Mouse (Mus musculus): ENCODE measurements at regions not wholly inside any gene's neighbourhood (a gene's known extent, or its start where the extent isn't known, plus 50 kb on each side); places are given as distances from the start of the nearest gene placed in this dataset.

- no peaks in the 10 kb centered on the region for H3K27me3 ChIP-seq
- H3K4me3 ChIP-seq, result no peak overlapping the region
- H3K4me2 ChIP-seq (replicated peaks), result no peak overlapping the region
- H3K27ac ChIP-seq, result no peak overlapping the region
- no peaks in the 10 kb centered on the region for H3K36me3 ChIP-seq
- H3K4me1 ChIP-seq, result no peaks in the 10 kb centered on the region
- H3K9me3 ChIP-seq, result no peaks in the 10 kb centered on the region
- no peak overlapping the region for H3K9ac ChIP-seq
- no peak for ATAC-seq (ENCODE audit: insufficient number of reproducible peaks, insufficient read depth, low FRiP score, low TSS enrichment)
- WGBS, result 92% methylated on average over 1 of the region's 1 CpGs
Measured at GRCm38 (mm10) chr6:117347356-117347755, 179.0 kb downstream of the Cxcl12 start.

DNA sequence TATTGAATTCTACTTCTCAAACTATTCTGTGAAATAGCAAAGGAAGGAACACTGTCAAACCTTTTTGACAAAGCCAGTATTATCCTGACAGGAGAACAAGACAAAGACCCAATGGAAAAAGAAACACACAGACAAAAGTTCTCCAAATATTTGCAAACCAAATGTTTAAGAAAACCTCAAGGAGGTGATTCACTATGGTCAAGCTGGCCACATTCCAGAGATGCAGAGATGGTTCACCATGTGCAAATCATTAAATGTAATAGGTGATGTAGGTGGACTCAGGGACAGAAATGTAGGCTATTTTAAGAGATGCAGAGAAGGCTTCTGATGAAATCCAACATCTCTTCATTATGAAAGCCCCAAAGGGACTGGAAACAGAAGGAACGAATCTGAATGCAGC is 183.5 kb downstream of the Cxcl12 start:
- 35% methylated on average over 1 of the region's 1 CpGs for WGBS

GRCm38 (mm10) chr6:117353091-117353490 is 184.8 kb downstream of the Cxcl12 start:
- no peak overlapping the region for H3K27ac ChIP-seq
- H3K36me3 ChIP-seq, result no peaks in the 10 kb centered on the region
- H3K4me2 ChIP-seq (replicated peaks), result no peak overlapping the region
- ATAC-seq (ENCODE audit: insufficient number of reproducible peaks, insufficient read depth, low FRiP score, low TSS enrichment), result no peak
- no peak overlapping the region for H3K9ac ChIP-seq
- H3K4me3 ChIP-seq, result no peak overlapping the region
- no peaks in the 10 kb centered on the region for H3K9me3 ChIP-seq
- no peaks in the 10 kb centered on the region for H3K27me3 ChIP-seq
- H3K4me1 ChIP-seq, result no peaks in the 10 kb centered on the region
- WGBS, result 69% methylated on average over 3 of the region's 3 CpGs

More for the DNA sequence above, 183.5 kb downstream of the Cxcl12 start:
- Histone ChIP-seq H3K36me3 (no peaks in the 10 kb centered on the region), H3K27ac (no peak overlapping the region), H3K9me3 (no peaks in the 10 kb centered on the region), H3K9ac (no peak overlapping the region), H3K4me3 (no peak overlapping the region), H3K27me3 (no peaks in the 10 kb centered on the region), H3K4me2 (replicated peaks) (no peak overlapping the region), H3K4me1 (no peaks in the 10 kb centered on the region)
- ATAC-seq (ENCODE audit: insufficient number of reproducible peaks, insufficient read depth, low FRiP score, low TSS enrichment), result no peak

DNA sequence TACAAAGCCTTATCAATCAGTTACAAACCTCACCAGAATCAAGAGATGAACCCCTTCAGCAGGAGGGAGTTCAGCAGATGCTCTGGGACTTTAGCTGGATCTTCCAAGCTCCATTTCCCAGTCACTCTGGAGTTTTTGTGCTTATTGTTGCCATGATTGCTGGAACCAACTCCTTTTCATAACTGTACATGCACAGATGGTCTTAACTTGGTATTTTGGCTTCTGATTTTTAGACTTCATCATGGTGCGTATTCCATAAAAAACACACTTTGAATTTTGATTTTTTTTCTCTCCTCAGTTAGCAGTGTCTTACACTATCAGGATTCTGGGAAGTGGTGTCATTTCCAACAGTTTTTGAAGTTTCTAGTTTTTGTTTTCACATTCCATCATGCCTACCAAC is 187.8 kb downstream of the Cxcl12 start:
- H3K4me3 ChIP-seq, result no peak overlapping the region
- H3K27me3 ChIP-seq, result no peaks in the 10 kb centered on the region
- no peaks in the 10 kb centered on the region for H3K4me1 ChIP-seq
- H3K9me3 ChIP-seq, result no peaks in the 10 kb centered on the region
- no peak overlapping the region for H3K27ac ChIP-seq
- no peak for ATAC-seq (ENCODE audit: insufficient number of reproducible peaks, insufficient read depth, low FRiP score, low TSS enrichment)
- H3K4me2 ChIP-seq (replicated peaks), result no peak overlapping the region
- WGBS, result 86% methylated on average over 1 of the region's 1 CpGs
- no peaks in the 10 kb centered on the region for H3K36me3 ChIP-seq
- H3K9ac ChIP-seq, result no peak overlapping the region

- Histone ChIP-seq H3K9me3 (no peaks in the 10 kb centered on the region), H3K36me3 (no peaks in the 10 kb centered on the region), H3K27me3 (no peaks in the 10 kb centered on the region), H3K4me3 (no peak overlapping the region), H3K4me2 (replicated peaks) (no peak overlapping the region), H3K4me1 (no peaks in the 10 kb centered on the region), H3K27ac (no peak overlapping the region), H3K9ac (no peak overlapping the region)
- 74% methylated on average over 2 of the region's 2 CpGs for WGBS
- no peak for ATAC-seq (ENCODE audit: insufficient number of reproducible peaks, insufficient read depth, low FRiP score, low TSS enrichment)
Measured at GRCm38 (mm10) chr6:117359401-117359800, 191.1 kb downstream of the Cxcl12 start.

DNA sequence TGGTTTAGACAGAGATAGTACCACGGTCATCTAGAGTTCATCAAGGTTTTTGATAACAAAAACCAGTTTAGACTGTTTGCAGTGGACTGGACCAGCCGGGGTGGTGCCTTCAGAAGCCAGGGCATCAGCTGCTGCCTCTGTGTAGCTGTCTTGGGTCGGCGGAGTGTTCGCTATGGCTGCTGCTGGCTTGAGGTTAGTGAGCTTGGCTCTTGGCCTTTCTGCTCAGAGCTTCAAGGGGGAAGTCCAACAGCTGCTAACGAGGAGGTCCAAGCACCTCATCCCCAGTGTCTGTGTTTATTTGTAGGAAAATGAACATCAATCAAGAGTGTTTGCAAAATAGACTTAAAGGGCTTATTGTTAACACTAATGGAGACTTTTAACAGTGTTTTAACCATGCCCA is 198.2 kb downstream of the Cxcl12 start:
- Histone ChIP-seq H3K4me1 (no peaks in the 10 kb centered on the region), H3K9me3 (no peaks in the 10 kb centered on the region), H3K4me2 (replicated peaks) (no peak overlapping the region), H3K27me3 (no peaks in the 10 kb centered on the region), H3K27ac (no peak overlapping the region), H3K4me3 (no peak overlapping the region), H3K36me3 (no peaks in the 10 kb centered on the region), H3K9ac (no peak overlapping the region)
- 90% methylated on average over 6 of the region's 6 CpGs for WGBS
- ATAC-seq (ENCODE audit: insufficient number of reproducible peaks, insufficient read depth, low FRiP score, low TSS enrichment), result no peak

- Histone ChIP-seq H3K9me3 (no peaks in the 10 kb centered on the region), H3K4me1 (no peaks in the 10 kb centered on the region), H3K36me3 (no peaks in the 10 kb centered on the region), H3K4me2 (replicated peaks) (no peak overlapping the region), H3K9ac (no peak overlapping the region), H3K4me3 (no peak overlapping the region), H3K27ac (no peak overlapping the region), H3K27me3 (no peaks in the 10 kb centered on the region)
- 94% methylated on average over 5 of the region's 5 CpGs for WGBS
- ATAC-seq (ENCODE audit: insufficient number of reproducible peaks, insufficient read depth, low FRiP score, low TSS enrichment), result no peak
Measured at GRCm38 (mm10) chr6:117375989-117376388, 207.7 kb downstream of the Cxcl12 start.

DNA sequence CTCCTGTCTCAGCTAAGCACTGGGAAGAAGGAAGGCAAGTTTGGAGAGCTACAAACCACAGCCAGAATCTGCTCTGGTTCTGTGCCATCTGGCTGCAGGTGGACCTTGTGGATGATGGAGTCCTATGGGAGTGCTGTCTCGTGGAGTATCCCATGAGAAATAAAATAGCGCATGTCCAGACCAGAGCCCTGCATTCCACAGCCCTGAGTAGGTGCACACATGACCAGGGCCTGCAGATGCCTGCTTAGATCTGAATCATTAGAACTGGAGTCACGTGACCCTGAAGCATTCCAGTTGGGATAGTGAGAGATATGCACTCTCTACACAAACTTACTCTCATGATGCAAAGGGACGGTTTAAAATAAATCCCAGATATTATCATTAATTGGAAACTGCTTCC is 211.6 kb downstream of the Cxcl12 start:
- ATAC-seq (ENCODE audit: insufficient number of reproducible peaks, insufficient read depth, low FRiP score, low TSS enrichment), result no peak
- Histone ChIP-seq H3K4me1 (no peaks in the 10 kb centered on the region), H3K36me3 (no peaks in the 10 kb centered on the region), H3K27ac (no peak overlapping the region), H3K27me3 (no peaks in the 10 kb centered on the region), H3K4me2 (replicated peaks) (no peak overlapping the region), H3K9ac (no peak overlapping the region), H3K4me3 (no peak overlapping the region), H3K9me3 (no peaks in the 10 kb centered on the region)
- 72% methylated on average over 4 of the region's 4 CpGs for WGBS

- H3K4me1 ChIP-seq, result peaks cover 4% of the 10 kb centered on the region; the same call in 1 of the 2 replicates
- no peak for ATAC-seq (ENCODE audit: insufficient number of reproducible peaks, insufficient read depth, low FRiP score, low TSS enrichment)
- H3K36me3 ChIP-seq, result no peaks in the 10 kb centered on the region
- H3K27ac ChIP-seq, result no peak overlapping the region
- H3K27me3 ChIP-seq, result no peaks in the 10 kb centered on the region
- WGBS, result 57% methylated on average over 7 of the region's 7 CpGs
- H3K4me2 ChIP-seq (replicated peaks), result no peak overlapping the region
- no peaks in the 10 kb centered on the region for H3K9me3 ChIP-seq
- H3K4me3 ChIP-seq, result no peak overlapping the region
- no peak overlapping the region for H3K9ac ChIP-seq
Measured at GRCm38 (mm10) chr6:117390233-117390848, 222.0 kb downstream of the Cxcl12 start.

- Histone ChIP-seq H3K4me2 (replicated peaks) (no peak overlapping the region), H3K4me3 (no peak overlapping the region), H3K27me3 (no peaks in the 10 kb centered on the region), H3K27ac (no peak overlapping the region), H3K4me1 (peaks cover 4% of the 10 kb centered on the region; the same call in 1 of the 2 replicates), H3K9me3 (no peaks in the 10 kb centered on the region), H3K36me3 (no peaks in the 10 kb centered on the region), H3K9ac (no peak overlapping the region)
- no peak for ATAC-seq (ENCODE audit: insufficient number of reproducible peaks, insufficient read depth, low FRiP score, low TSS enrichment)
Measured at GRCm38 (mm10) chr6:117393480-117393879, 225.1 kb downstream of the Cxcl12 start.

GRCm38 (mm10) chr6:117405589-117406311 is 237.4 kb downstream of the Cxcl12 start:
- Histone ChIP-seq H3K9ac (no peak overlapping the region), H3K36me3 (no peaks in the 10 kb centered on the region), H3K4me1 (no peaks in the 10 kb centered on the region; the same call in 1 of the 2 replicates), H3K4me3 (no peak overlapping the region), H3K27ac (0 out of 2 replicates have a peak overlapping the region, but pooled peaks have one; percentile 17), H3K9me3 (no peaks in the 10 kb centered on the region), H3K27me3 (peaks cover 4% of the 10 kb centered on the region; the same call in 1 of the 2 replicates), H3K4me2 (replicated peaks) (no peak overlapping the region)
- ATAC-seq (ENCODE audit: insufficient number of reproducible peaks, insufficient read depth, low FRiP score, low TSS enrichment), result no peak
- WGBS, result 71% methylated on average over 11 of the region's 11 CpGs

GRCm38 (mm10) chr6:117406312-117406595 is 237.9 kb downstream of the Cxcl12 start:
- H3K9ac ChIP-seq, result no peak overlapping the region
- H3K4me3 ChIP-seq, result no peak overlapping the region
- 90% methylated on average over 4 of the region's 4 CpGs for WGBS
- H3K27me3 ChIP-seq, result peaks cover 4% of the 10 kb centered on the region; the same call in 1 of the 2 replicates
- H3K4me1 ChIP-seq, result no peaks in the 10 kb centered on the region; the same call in 1 of the 2 replicates
- ATAC-seq (ENCODE audit: insufficient number of reproducible peaks, insufficient read depth, low FRiP score, low TSS enrichment), result peak; percentile 61; the same call in 1 of the 2 replicates
- H3K27ac ChIP-seq, result no peak overlapping the region
- no peaks in the 10 kb centered on the region for H3K36me3 ChIP-seq
- no peak overlapping the region for H3K4me2 ChIP-seq (replicated peaks)
- H3K9me3 ChIP-seq, result no peaks in the 10 kb centered on the region

Measured in embryonic facial prominence, embryonic 12.5 days (tissue).